Mouse (Mus musculus) forebrain, embryonic 15.5 days (tissue): ENCODE data around the gene Mpdz. TPM values are rescaled to one million over a fixed set of nuclear protein-coding genes. Genes with fewer than 3 reads are reported as not detected.

Source experiments
- ATAC-seq: fragments of 200-750 bp; cut with Nextera tagmentation; replicated peaks from 2 replicates; pipeline ENCODE4 v1.8.0; 2017; ENCODE audit warnings: mild to moderate bottlenecking, moderate TSS enrichment, moderate library complexity
- H3K27ac ChIP-seq: fragments of 300-500 bp; sonication (generic); replicated peaks from 2 replicates; pipeline ENCODE4 v1.5.1; 2015; ENCODE audit warnings: mild to moderate bottlenecking, inconsistent platforms
- H3K27me3 ChIP-seq: fragments of 300-500 bp; sonication (generic); 2 replicates; pipeline ENCODE4 v1.6.1; 2015; ENCODE audit warnings: inconsistent platforms
- H3K36me3 ChIP-seq: fragments of 300-500 bp; sonication (generic); 2 replicates; pipeline ENCODE4 v1.6.1; 2015; ENCODE audit warnings: mild to moderate bottlenecking, inconsistent platforms
- H3K4me1 ChIP-seq: fragments of 300-500 bp; sonication (generic); 2 replicates; pipeline ENCODE4 v1.6.1; 2015; ENCODE audit warnings: inconsistent platforms
- H3K4me2 ChIP-seq: fragments of 300-500 bp; sonication (generic); replicated peaks from 2 replicates; pipeline ENCODE4 v1.6.1; 2015; ENCODE audit warnings: mild to moderate bottlenecking, inconsistent platforms
- H3K4me3 ChIP-seq: fragments of 300-500 bp; sonication (generic); 2 replicates; pipeline ENCODE4 v1.5.1; 2015; ENCODE audit warnings: mild to moderate bottlenecking, inconsistent platforms
- H3K9ac ChIP-seq: fragments of 300-500 bp; sonication (generic); replicated peaks from 2 replicates; pipeline ENCODE4 v1.6.1; 2015; ENCODE audit warnings: mild to moderate bottlenecking, inconsistent platforms
- H3K9me3 ChIP-seq: fragments of 300-500 bp; sonication (generic); 2 replicates; pipeline ENCODE4 v1.6.1; 2016; ENCODE audit warnings: inconsistent platforms
- WGBS: fragments of 180-500 bp; shearing (Covaris S2); methylation state at CpG from one replicate; pipeline ENCODE4 v1.1.7; 2015; ENCODE audit warnings: mixed read lengths; 5-methylcytosine and 5-hydroxymethylcytosine counted together
- polyA plus RNA-seq: library from polyadenylated mRNA; unstranded; fragments of >200 nt; fragmentation: Nextera tagmentation; extraction: Ambion mirVana; gene quantifications from 2 replicates; pipeline ENCODE4 v1.2.1, GENCODE M21; 2015

Mpdz gene
- polyA plus RNA-seq, 1 experiment from 2014 or later: 20.2 TPM

DNA sequence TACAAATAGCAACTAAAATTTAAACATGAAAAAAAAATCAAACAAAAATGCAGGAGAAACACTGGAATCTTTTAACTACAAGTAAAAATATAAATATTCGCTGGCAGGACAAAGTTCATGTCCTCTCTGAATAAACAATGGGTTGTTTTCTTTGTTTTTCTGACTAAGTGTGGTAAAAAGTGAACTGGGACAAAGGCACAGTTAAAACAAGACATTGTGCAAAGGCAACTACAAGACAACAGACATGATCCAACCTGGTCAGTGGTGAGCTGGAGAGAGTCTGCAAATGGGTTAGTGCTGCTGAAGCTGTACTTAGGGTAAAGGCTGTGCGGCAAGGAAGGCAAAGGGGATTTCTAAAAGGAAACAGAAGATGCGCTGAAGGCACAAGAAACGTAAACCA is 129.4 kb downstream of the Mpdz start:
- Histone ChIP-seq H3K27me3 (no peaks in the 10 kb centered on the region), H3K9me3 (no peaks in the 10 kb centered on the region), H3K4me1 (peaks cover 18% of the 10 kb centered on the region), H3K36me3 (0 out of 2 replicates have a peak, but pooled peaks cover 6% of the 10 kb centered on the region), H3K4me2 (no peak overlapping the region), H3K27ac (no peak overlapping the region), H3K9ac (no peak overlapping the region), H3K4me3 (no peak overlapping the region)
- no peak for ATAC-seq
- WGBS: 89% methylated on average over 4 of the region's 4 CpGs

DNA sequence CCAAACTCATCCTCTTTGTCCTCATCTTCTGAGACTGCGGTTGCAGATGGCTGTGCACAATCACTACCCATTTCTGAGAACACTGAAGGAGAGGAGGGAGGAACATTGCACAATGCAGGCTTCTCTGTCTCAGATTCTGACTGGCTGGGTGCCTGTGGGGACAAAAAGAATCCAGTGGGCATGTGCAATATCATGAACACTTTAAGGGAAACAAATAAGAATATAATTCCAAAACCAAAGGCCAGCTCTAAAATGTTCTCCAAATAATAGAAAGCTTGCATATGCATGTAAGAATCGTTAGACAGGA is 132.5 kb downstream of the Mpdz start:
- Histone ChIP-seq H3K4me3 (no peak overlapping the region), H3K4me2 (no peak overlapping the region), H3K9ac (no peak overlapping the region), H3K4me1 (peaks cover 15% of the 10 kb centered on the region), H3K9me3 (no peaks in the 10 kb centered on the region), H3K27ac (no peak overlapping the region), H3K36me3 (peaks cover 6% of the 10 kb centered on the region), H3K27me3 (no peaks in the 10 kb centered on the region)
- WGBS: 66% methylated on average over 2 of the region's 2 CpGs
- no peak for ATAC-seq

DNA sequence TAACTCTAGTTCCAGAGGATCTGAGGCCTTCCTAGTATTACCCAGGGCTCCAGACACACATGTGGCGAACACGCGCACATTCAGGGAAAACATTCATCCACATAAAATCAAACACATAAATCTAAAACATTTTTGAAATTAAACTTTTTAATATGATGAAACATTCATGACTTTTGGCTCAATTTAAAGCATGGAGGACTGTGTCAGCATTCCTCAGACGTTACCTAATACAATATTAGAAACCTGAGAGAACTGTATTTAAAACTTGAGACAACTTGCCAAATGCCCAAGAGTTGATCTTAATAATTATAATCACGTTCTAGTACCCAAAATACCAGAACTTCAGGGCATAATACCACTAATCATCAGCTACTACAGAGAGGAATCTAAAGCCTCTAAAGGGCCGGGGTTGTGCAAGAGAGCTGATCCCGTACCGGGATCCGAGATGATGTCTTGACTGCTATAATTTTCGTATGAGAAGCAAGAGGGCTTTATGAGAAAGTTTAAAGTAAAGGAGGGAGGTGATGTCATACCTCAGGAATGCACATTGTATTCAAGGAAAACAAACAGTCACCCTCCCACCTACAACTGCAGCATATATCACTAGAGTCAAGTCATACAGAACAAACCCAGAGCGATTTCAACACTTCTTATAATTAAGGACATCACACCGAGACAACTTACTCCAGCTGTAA is 133.0 kb downstream of the Mpdz start:
- Histone ChIP-seq H3K4me2 (no peak overlapping the region), H3K4me1 (peaks cover 10% of the 10 kb centered on the region), H3K27me3 (no peaks in the 10 kb centered on the region), H3K9me3 (no peaks in the 10 kb centered on the region), H3K36me3 (peaks cover 6% of the 10 kb centered on the region), H3K9ac (no peak overlapping the region), H3K4me3 (no peak overlapping the region), H3K27ac (no peak overlapping the region)
- WGBS: 67% methylated on average over 12 of the region's 12 CpGs
- ATAC-seq: no peak

DNA sequence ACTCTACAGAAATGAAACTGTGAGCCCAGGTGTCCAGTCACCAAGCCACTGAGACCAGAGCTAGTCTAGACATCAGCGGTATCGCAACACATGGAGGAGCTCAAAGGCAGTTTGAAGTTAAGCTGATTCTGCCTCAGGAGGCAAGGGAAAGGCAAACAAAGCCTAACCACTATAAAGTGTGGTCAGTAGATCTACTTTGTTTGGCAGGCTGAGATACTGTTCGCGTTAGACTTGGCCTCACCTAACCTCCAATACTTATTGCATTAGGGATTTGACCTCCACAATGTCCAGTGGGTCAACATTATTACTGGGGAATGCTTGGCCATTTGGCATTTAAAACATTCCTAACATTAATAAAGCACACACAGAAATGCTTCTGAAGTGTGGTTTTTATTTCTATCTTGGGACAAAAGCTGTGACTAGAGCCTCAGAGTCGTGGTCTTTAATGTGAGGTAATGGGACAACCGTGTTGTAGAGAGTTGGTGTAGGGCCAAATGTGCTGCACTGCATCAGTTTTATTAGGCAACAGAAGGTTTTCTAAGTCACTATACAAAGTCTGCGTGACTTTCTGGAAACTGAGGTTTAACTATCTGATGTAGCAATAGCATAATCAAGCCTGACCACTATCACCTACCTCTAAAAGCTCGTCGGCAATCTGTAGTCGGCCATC is 134.9 kb downstream of the Mpdz start:
- H3K27ac ChIP-seq: no peak overlapping the region
- 94% methylated on average over 10 of the region's 10 CpGs for WGBS
- no peaks in the 10 kb centered on the region for H3K4me1 ChIP-seq
- H3K9me3 ChIP-seq: no peaks in the 10 kb centered on the region
- no peak overlapping the region for H3K4me3 ChIP-seq
- ATAC-seq: no peak
- no peaks in the 10 kb centered on the region for H3K27me3 ChIP-seq
- no peak overlapping the region for H3K9ac ChIP-seq
- peaks cover 6% of the 10 kb centered on the region for H3K36me3 ChIP-seq
- H3K4me2 ChIP-seq: no peak overlapping the region

DNA sequence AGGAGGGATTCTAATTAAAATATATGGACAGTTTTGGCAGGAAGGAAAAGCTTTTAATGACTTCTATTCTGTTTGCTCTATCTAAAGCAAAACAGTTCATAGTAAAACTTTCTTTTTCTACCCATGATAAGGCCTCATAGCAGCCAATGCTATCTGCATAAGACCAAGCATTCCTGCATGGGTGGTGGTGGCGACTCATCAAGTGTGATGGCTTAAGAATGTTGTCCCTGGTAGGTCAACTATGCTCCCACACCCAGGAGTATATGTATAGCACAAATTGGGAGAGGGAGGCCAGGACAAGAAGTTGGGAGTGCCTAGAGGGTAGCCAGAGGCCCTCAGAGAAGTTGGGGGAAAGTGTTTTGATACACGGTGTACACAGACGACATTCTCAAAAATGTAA is 140.6 kb downstream of the Mpdz start:
- Histone ChIP-seq H3K36me3 (0 out of 2 replicates have a peak, but pooled peaks cover 1% of the 10 kb centered on the region), H3K4me3 (no peak overlapping the region), H3K27ac (no peak overlapping the region), H3K4me1 (no peaks in the 10 kb centered on the region), H3K9me3 (no peaks in the 10 kb centered on the region), H3K27me3 (no peaks in the 10 kb centered on the region), H3K9ac (no peak overlapping the region), H3K4me2 (no peak overlapping the region)
- no peak for ATAC-seq
- WGBS: 97% methylated on average over 3 of the region's 3 CpGs

GRCm38 (mm10) chr4:81298384-81298783 is 144.2 kb downstream of the Mpdz start:
- Histone ChIP-seq H3K27ac (no peak overlapping the region), H3K9me3 (no peaks in the 10 kb centered on the region), H3K4me2 (no peak overlapping the region), H3K36me3 (peaks cover 9% of the 10 kb centered on the region; the same call in 1 of the 2 replicates), H3K27me3 (no peaks in the 10 kb centered on the region), H3K4me3 (no peak overlapping the region), H3K9ac (no peak overlapping the region), H3K4me1 (no peaks in the 10 kb centered on the region)
- no peak for ATAC-seq
- 87% methylated on average over 4 of the region's 4 CpGs for WGBS

GRCm38 (mm10) chr4:81293309-81293708 is 149.3 kb downstream of the Mpdz start:
- peaks cover 30% of the 10 kb centered on the region for H3K36me3 ChIP-seq
- no peaks in the 10 kb centered on the region for H3K9me3 ChIP-seq
- no peak overlapping the region for H3K9ac ChIP-seq
- ATAC-seq: no peak
- no peak overlapping the region for H3K4me2 ChIP-seq
- no peak overlapping the region for H3K27ac ChIP-seq
- H3K27me3 ChIP-seq: no peaks in the 10 kb centered on the region
- H3K4me1 ChIP-seq: no peaks in the 10 kb centered on the region
- H3K4me3 ChIP-seq: no peak overlapping the region

DNA sequence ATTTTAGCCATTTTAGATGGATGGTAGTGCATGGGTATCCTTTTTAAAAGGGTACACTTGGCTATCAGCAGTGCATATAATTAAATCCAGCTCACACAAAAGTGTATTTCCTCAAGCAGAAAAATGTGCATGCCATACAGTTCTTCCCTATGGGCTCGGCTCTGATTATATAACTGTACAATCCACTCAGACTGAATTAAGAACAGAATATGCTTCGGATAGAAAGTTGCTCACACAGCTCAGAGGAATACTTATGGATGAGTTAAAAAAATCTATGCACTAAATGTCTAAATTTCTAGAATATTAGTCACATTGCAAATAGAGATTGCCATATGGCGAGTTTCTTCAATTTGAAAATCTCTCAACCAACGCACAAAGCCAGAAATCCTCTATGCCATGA is 157.1 kb downstream of the Mpdz start:
- H3K4me2 ChIP-seq: no peak overlapping the region

GRCm38 (mm10) chr4:81283611-81284010 is 159.0 kb downstream of the Mpdz start:
- Histone ChIP-seq H3K4me1 (peaks cover 9% of the 10 kb centered on the region; the same call in 1 of the 2 replicates), H3K36me3 (peaks cover 3% of the 10 kb centered on the region; the same call in 1 of the 2 replicates), H3K4me3 (no peak overlapping the region), H3K9me3 (no peaks in the 10 kb centered on the region), H3K27ac (no peak overlapping the region), H3K4me2 (no peak overlapping the region), H3K27me3 (no peaks in the 10 kb centered on the region), H3K9ac (no peak overlapping the region)
- no peak for ATAC-seq
- 95% methylated on average over 3 of the region's 3 CpGs for WGBS

More for the DNA sequence above, 157.1 kb downstream of the Mpdz start:
- Histone ChIP-seq H3K27ac (no peak overlapping the region), H3K27me3 (no peaks in the 10 kb centered on the region), H3K9ac (no peak overlapping the region), H3K9me3 (no peaks in the 10 kb centered on the region), H3K36me3 (peaks cover 9% of the 10 kb centered on the region), H3K4me1 (no peaks in the 10 kb centered on the region), H3K4me3 (no peak overlapping the region)
- 78% methylated on average over 4 of the region's 4 CpGs for whole genome bisulfite sequencing
- no peak for ATAC-seq

DNA sequence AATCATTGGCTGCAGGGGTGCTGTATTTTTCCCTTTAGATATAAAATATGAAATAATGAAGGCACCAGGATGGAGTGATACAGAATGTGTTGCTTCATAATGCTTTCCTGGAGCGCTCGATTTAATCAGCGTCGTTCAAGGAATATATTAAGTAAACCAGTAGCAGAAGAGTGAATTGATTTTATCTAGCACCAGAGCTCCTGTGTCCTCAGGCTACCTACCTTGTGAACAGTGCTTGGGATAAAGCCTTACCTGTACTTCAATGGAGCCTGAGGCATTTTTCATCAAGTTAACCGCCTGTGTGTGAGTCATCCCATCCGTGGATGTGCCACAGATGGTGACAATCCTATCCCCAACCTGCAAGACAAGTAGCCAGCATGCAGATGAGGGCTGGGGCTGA is 159.5 kb downstream of the Mpdz start:
- H3K36me3 ChIP-seq: peaks cover 3% of the 10 kb centered on the region; the same call in 1 of the 2 replicates
- H3K4me1 ChIP-seq: peaks cover 9% of the 10 kb centered on the region; the same call in 1 of the 2 replicates
- no peak for ATAC-seq
- no peak overlapping the region for H3K27ac ChIP-seq
- 89% methylated on average over 6 of the region's 6 CpGs for WGBS
- H3K4me2 ChIP-seq: no peak overlapping the region
- no peaks in the 10 kb centered on the region for H3K9me3 ChIP-seq
- no peak overlapping the region for H3K9ac ChIP-seq
- no peak overlapping the region for H3K4me3 ChIP-seq
- H3K27me3 ChIP-seq: no peaks in the 10 kb centered on the region

GRCm38 (mm10) chr4:81280098-81280497 is 162.5 kb downstream of the Mpdz start:
- Histone ChIP-seq H3K27me3 (no peaks in the 10 kb centered on the region), H3K9ac (no peak overlapping the region), H3K36me3 (no peaks in the 10 kb centered on the region), H3K4me1 (peaks cover 9% of the 10 kb centered on the region; the same call in 1 of the 2 replicates), H3K27ac (peak overlapping the region; percentile 59), H3K4me3 (no peak overlapping the region), H3K4me2 (no peak overlapping the region), H3K9me3 (no peaks in the 10 kb centered on the region)
- WGBS: 19% methylated on average over 4 of the region's 4 CpGs
- ATAC-seq: no peak; the same call in 1 of the 2 replicates

DNA sequence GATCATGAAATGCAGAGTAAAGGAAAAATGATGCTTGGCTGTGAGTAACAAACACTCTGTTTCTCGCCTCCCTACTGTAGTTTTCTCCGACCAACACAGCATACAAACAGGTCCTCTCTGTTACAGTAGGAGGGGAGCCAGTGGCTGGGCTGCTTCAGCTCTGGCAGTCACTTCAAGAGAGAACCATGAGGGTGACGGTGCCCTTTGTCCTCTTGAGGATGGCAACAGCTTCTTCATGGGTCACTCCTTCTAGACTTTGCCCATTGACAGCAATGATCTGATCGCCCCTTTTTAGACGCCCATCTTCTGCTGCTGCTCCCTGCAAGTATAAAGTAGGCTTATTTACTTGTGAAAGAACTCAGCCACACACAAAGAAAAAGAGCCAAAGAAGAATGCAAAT is 163.2 kb downstream of the Mpdz start:
- peaks cover 9% of the 10 kb centered on the region; the same call in 1 of the 2 replicates for H3K4me1 ChIP-seq
- 49% methylated on average over 5 of the region's 5 CpGs for WGBS
- H3K4me2 ChIP-seq: no peak overlapping the region
- H3K9me3 ChIP-seq: no peaks in the 10 kb centered on the region
- H3K27me3 ChIP-seq: no peaks in the 10 kb centered on the region
- H3K9ac ChIP-seq: no peak overlapping the region
- ATAC-seq: no peak
- H3K36me3 ChIP-seq: no peaks in the 10 kb centered on the region
- no peak overlapping the region for H3K4me3 ChIP-seq
- 0 out of 2 replicates have a peak overlapping the region, but pooled peaks have one; percentile 7 for H3K27ac ChIP-seq
